Mouse (Mus musculus) kidney, postnatal 4 days (tissue): Measurements from ENCODE around the gene Maz.

ENCODE experiments used
- DNase-seq, 2 experiments: peaks; one replicate each; pipeline ENCODE4 v3.0.0; 2021; ENCODE audit warnings: mixed read lengths in 2 of 2

Maz gene

GRCm38 (mm10) chr7:127026984-127027726 is at the start of gene Maz:
Maz (minus strand) TSS chr7:127027037.
- peak; percentile 99 to 100 for DNase-seq

GRCm38 (mm10) chr7:127076188-127076587 is 49.4 kb upstream of the Maz start:
- peak; percentile 21 to 56 for DNase-seq

- DNase-seq, result no peak
Observed at GRCm38 (mm10) chr7:127073221-127073620, 46.4 kb upstream of the Maz start.

- no peak for DNase-seq
Observed at GRCm38 (mm10) chr7:127070871-127071413, 44.1 kb upstream of the Maz start.

GRCm38 (mm10) chr7:127066317-127066716 is 39.5 kb upstream of the Maz start:
- DNase-seq, result no peak

GRCm38 (mm10) chr7:127065538-127065937 is 38.7 kb upstream of the Maz start:
- no peak for DNase-seq

GRCm38 (mm10) chr7:127055026-127055585 is 28.3 kb upstream of the Maz start:
- DNase-seq, result no peak

- DNase-seq, result peak; percentile 93 to 94
Observed at GRCm38 (mm10) chr7:127041851-127042672, 15.2 kb upstream of the Maz start, which contains the start of gene Kif22. Kif22 (minus strand) TSS chr7:127042471.

GRCm38 (mm10) chr7:127031244-127031643 is 4.4 kb upstream of the Maz start:
- DNase-seq, result no peak

GRCm38 (mm10) chr7:127030172-127030571 is 3.3 kb upstream of the Maz start:
- DNase-seq, result no peak

- no peak for DNase-seq
Observed at GRCm38 (mm10) chr7:127027885-127028284, 1.0 kb upstream of the Maz start.

- no peak for DNase-seq
Observed at GRCm38 (mm10) chr7:127026616-127026983, 237 bp downstream of the Maz start.

- DNase-seq, result peak; percentile 82 to 89
Observed at GRCm38 (mm10) chr7:127026161-127026600, 656 bp downstream of the Maz start.

GRCm38 (mm10) chr7:127025556-127026160 is 1.2 kb downstream of the Maz start:
- DNase-seq, result peak; percentile 73 to 84

- peak; percentile 84 to 93 for DNase-seq
Observed at GRCm38 (mm10) chr7:127024755-127025555, 1.9 kb downstream of the Maz start.

GRCm38 (mm10) chr7:127023896-127024690 is 2.7 kb downstream of the Maz start:
- DNase-seq, result no peak

- DNase-seq, result no peak
Observed at GRCm38 (mm10) chr7:127023272-127023691, 3.6 kb downstream of the Maz start.

- DNase-seq, result no peak
Observed at GRCm38 (mm10) chr7:127022528-127023271, 4.1 kb downstream of the Maz start.

GRCm38 (mm10) chr7:127021563-127022527 is 5.0 kb downstream of the Maz start:
- no peak for DNase-seq
